Mouse (Mus musculus): Measurements from ENCODE around the gene Clca1. TPM values are rescaled to one million over a fixed set of nuclear protein-coding genes. Genes with fewer than 3 reads are reported as not detected.

Clca1 gene
- total and polyA plus RNA-seq, 3 experiments: not detected

DNA sequence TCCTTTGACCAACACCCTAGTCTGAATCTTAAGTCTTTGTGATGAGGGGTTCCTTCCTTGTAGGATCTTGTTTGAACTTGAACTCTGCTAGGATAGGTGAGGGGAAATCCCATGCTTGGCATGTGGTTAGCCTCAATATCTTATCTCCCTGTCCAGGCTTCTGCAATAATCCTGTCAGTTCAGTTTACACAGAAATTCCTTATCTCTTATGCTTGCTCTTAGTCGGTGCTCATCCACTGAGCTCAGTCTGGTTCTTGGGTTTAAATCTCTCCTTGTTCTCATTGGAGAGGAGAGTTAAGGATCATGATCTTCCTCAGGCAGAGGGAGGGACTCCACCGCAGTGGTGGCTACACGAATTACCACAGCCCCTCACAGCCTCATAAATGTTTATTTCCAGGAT is 17.2 kb upstream of the Clca1 start (continued):
- TF ChIP-seq ZNF384 (IDR thresholded peaks at IDR 0.05; ENCODE audit: low read depth, low read length) (0 out of 2 replicates have a peak, but pooled peaks have one; percentile 31), ELF1 (IDR thresholded peaks at IDR 0.05; ENCODE audit: low read depth, low read length) (peak; percentile 48; the same call in 1 of the 2 replicates), HCFC1 (IDR thresholded peaks at IDR 0.05; ENCODE audit: low read depth, low read length) (0 out of 2 replicates have a peak, but pooled peaks have one; percentile 51), SIN3A (IDR thresholded peaks at IDR 0.05; ENCODE audit: low read length) (peak; percentile 86), CHD1 (IDR thresholded peaks at IDR 0.05; ENCODE audit: low read depth, low read length) (no peak), GATA1 (IDR thresholded peaks at IDR 0.05; ENCODE audit: low read depth, low read length) (peak; percentile 99), MAFK (IDR thresholded peaks at IDR 0.05; ENCODE audit: borderline replicate concordance, low read depth, low read length) (peak; percentile 92), TCF12 (IDR thresholded peaks at IDR 0.05; ENCODE audit: low read depth, low read length) (peak; percentile 97), NELFE (IDR thresholded peaks at IDR 0.05; ENCODE audit: low read depth, low read length) (no peak), JUND (IDR thresholded peaks at IDR 0.05; ENCODE audit: low read depth, low read length) (peak; percentile 75; the same call in 1 of the 2 replicates), MYB (IDR thresholded peaks at IDR 0.05; ENCODE audit: low read depth, low read length) (peak; percentile 70), SMC3 (IDR thresholded peaks at IDR 0.05; ENCODE audit: low read depth, low read length) (no peak), MAX (IDR thresholded peaks at IDR 0.05; ENCODE audit: low read length) (peak; percentile 78), NRF1 (IDR thresholded peaks at IDR 0.05; ENCODE audit: insufficient read depth, low read depth, low read length, poor library complexity, severe bottlenecking) (no peak), TAL1 (IDR thresholded peaks at IDR 0.05; ENCODE audit: low read length) (peak; percentile 89), MXI1 (IDR thresholded peaks at IDR 0.05; ENCODE audit: low read depth, low read length) (peak; percentile 70), KAT2A (conservative IDR thresholded peaks at IDR 0.05; ENCODE audit: low read depth, low read length) (peak; percentile 45), POLR2AphosphoS5 (IDR thresholded peaks at IDR 0.05; ENCODE audit: borderline replicate concordance, low read depth, low read length) (no peak), E2F4 (IDR thresholded peaks at IDR 0.05; ENCODE audit: borderline replicate concordance, low read depth, low read length) (no peak)

DNA sequence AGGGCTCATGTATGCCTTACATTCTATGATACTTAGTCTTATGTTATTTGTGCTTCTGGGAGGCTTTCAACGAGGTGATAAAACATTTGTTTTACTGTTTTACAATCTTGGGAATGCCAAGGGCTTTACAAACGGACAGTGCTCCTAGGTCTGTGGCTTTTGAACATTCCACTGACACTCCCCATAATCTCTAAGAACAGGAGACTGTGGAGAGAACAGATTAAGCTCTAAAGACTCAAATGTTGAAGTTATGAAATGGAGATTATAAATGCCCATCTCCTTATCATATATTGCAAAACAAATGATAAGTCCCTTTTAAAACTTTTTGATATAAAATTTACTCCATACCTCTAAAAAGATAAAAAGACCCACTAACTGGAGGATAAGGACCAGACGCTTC is 6.2 kb upstream of the Clca1 start:
- Histone ChIP-seq H3K9me3 (replicated peaks; ENCODE audit: insufficient read depth, low read length) (no peaks in the 10 kb centered on the region), H3K36me3 (ENCODE audit: control insufficient read depth in 1 of 2, insufficient read depth in 2 of 2, low read length in 2 of 2) (no peaks in the 10 kb centered on the region), H3K27me3 (ENCODE audit: control insufficient read depth in 1 of 2, insufficient read depth in 2 of 2, low read length in 2 of 2) (no peaks in the 10 kb centered on the region; a peak in 1 of 4 replicates), H3K4me1 (ENCODE audit: control insufficient read depth in 1 of 2, insufficient read depth in 2 of 2, low read length in 2 of 2) (no peaks in the 10 kb centered on the region), H3K9ac (ENCODE audit: control insufficient read depth, low read depth, low read length, poor library complexity, severe bottlenecking) (no peak overlapping the region), H3K79me2 (ENCODE audit: control insufficient read depth, insufficient read depth, low read length, poor library complexity) (no peaks in the 10 kb centered on the region), H3K27ac (ENCODE audit: control insufficient read depth, low read depth, low read length) (no peak overlapping the region), H3K4me3 (ENCODE audit: control insufficient read depth in 1 of 2, insufficient read depth in 1 of 2, low read depth in 2 of 2, low read length in 2 of 2) (no peak overlapping the region)
- TF ChIP-seq CTCF (IDR thresholded peaks at IDR 0.05 in 2 of 3, conservative IDR thresholded peaks at IDR 0.05 in 1 of 3; ENCODE audit: control insufficient read depth in 1 of 3, insufficient read depth in 1 of 3, low read depth in 2 of 3, low read length in 3 of 3, poor library complexity in 1 of 3, severe bottlenecking in 1 of 3) (no peak), RAD21 (IDR thresholded peaks at IDR 0.05; ENCODE audit: low read depth, low read length) (no peak), MXI1 (IDR thresholded peaks at IDR 0.05; ENCODE audit: low read depth, low read length) (no peak), MAFK (IDR thresholded peaks at IDR 0.05; ENCODE audit: borderline replicate concordance, low read depth, low read length) (no peak), SMC3 (IDR thresholded peaks at IDR 0.05; ENCODE audit: low read depth, low read length) (no peak), MAZ (IDR thresholded peaks at IDR 0.05; ENCODE audit: low read depth, low read length) (no peak), RCOR1 (IDR thresholded peaks at IDR 0.05; ENCODE audit: low read depth, low read length) (no peak), GATA1 (IDR thresholded peaks at IDR 0.05; ENCODE audit: low read depth, low read length) (0 out of 2 replicates have a peak, but pooled peaks have one; percentile 12), ZMIZ1 (IDR thresholded peaks at IDR 0.05; ENCODE audit: low read depth, low read length) (no peak), TCF12 (IDR thresholded peaks at IDR 0.05; ENCODE audit: low read depth, low read length) (peak; percentile 75; the same call in 1 of the 2 replicates), NRF1 (IDR thresholded peaks at IDR 0.05; ENCODE audit: insufficient read depth, low read depth, low read length, poor library complexity, severe bottlenecking) (no peak), EP300 (IDR thresholded peaks at IDR 0.05; ENCODE audit: low read depth in 1 of 2, low read length in 2 of 2) (peak; percentile 45 to 74), POLR2AphosphoS2 (IDR thresholded peaks at IDR 0.05; ENCODE audit: low read length) (no peak), GABPA (IDR thresholded peaks at IDR 0.05; ENCODE audit: low read depth, low read length) (no peak), ETS1 (IDR thresholded peaks at IDR 0.05; ENCODE audit: low read depth, low read length) (no peak), HCFC1 (IDR thresholded peaks at IDR 0.05; ENCODE audit: low read depth, low read length) (no peak), TAL1 (IDR thresholded peaks at IDR 0.05; ENCODE audit: low read length) (no peak), BHLHE40 (IDR thresholded peaks at IDR 0.05; ENCODE audit: borderline replicate concordance, low read depth, low read length) (no peak)
- no peak for DNase-seq (ENCODE audit: low read depth, low spot score)

All from MEL (cell line).